In the genomic region with DNA sequence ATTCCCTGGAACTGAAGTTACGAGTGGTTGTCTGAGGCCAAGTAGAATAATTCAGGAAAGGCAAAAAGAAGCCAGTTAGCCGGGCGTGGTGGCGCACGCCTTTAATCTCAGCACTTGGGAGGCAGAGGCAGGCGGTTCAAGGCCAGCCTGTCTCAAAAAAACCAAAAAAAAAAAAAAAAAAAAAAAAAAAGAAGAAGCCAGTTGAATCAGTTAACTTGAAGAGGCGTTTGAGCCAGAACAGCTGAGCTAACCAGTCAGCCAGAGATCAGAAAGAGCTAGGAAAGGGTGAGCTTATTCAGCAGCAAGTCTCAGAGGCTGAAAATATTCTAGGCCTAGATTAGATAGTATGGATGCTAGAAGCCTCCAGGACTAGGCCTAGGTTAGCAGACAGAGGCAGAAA, we compare ENCODE assay signal across 26 mouse cellular contexts. TPM values are rescaled to one million over a fixed set of nuclear protein-coding genes. Genes with fewer than 3 reads are reported as not detected.
"Had no signal": no experiment of that assay in that cellular context is flagged by ENCODE, and none has a peak within 500 bp of the region (broad histone marks: within the 10 kb centered on the region; RNA-seq: fewer than 3 reads in every experiment).

No protein-coding gene starts in this region.

- DNase-seq: gastrocnemius, postnatal 14 days; gastrocnemius, postnatal 36 days; heart, adult 18-20 months; heart, postnatal 14 days; heart, postnatal 36 days; kidney, adult 18-20 months; kidney, adult 8-10 months; kidney, postnatal 10 days; kidney, postnatal 25 days; kidney, postnatal 4 days; left cerebral cortex, postnatal 4 days had no signal

- H3K4me3 ChIP-seq: heart, embryonic 13.5 days; heart, embryonic 15.5 days; hindbrain, embryonic 13.5 days; intestine, embryonic 15.5 days; layer of hippocampus, adult 2 months; left cerebral cortex, adult 2 months; limb, embryonic 13.5 days; limb, embryonic 15.5 days; liver, embryonic 12.5 days had no signal

- H3K27me3 ChIP-seq: heart, embryonic 13.5 days; heart, embryonic 15.5 days; hindbrain, embryonic 13.5 days; intestine, embryonic 15.5 days; limb, embryonic 13.5 days; limb, embryonic 15.5 days; liver, embryonic 12.5 days had no signal

- H3K9ac ChIP-seq: heart, embryonic 13.5 days; heart, embryonic 15.5 days; hindbrain, embryonic 13.5 days; intestine, embryonic 15.5 days; limb, embryonic 13.5 days; limb, embryonic 15.5 days; liver, embryonic 12.5 days; liver, embryonic 14.5 days had no signal

- H3K4me1 ChIP-seq: liver, embryonic 12.5 days had no signal

- H3K27ac ChIP-seq: heart, embryonic 13.5 days; heart, embryonic 15.5 days; hindbrain, embryonic 13.5 days; intestine, embryonic 15.5 days; layer of hippocampus, adult 2 months; left cerebral cortex, adult 2 months; limb, embryonic 13.5 days; limb, embryonic 15.5 days; liver, embryonic 12.5 days; liver, embryonic 14.5 days had no signal

- H3K36me3 ChIP-seq: heart, embryonic 13.5 days; heart, embryonic 15.5 days; intestine, embryonic 15.5 days; liver, embryonic 12.5 days had no signal

- H3K9me3 ChIP-seq: heart, embryonic 13.5 days; heart, embryonic 15.5 days; hindbrain, embryonic 13.5 days; intestine, embryonic 15.5 days; limb, embryonic 13.5 days; limb, embryonic 15.5 days had no signal

- H3K4me2 ChIP-seq: heart, embryonic 11.5 days; heart, embryonic 13.5 days; heart, embryonic 15.5 days; hindbrain, embryonic 13.5 days; intestine, embryonic 15.5 days; limb, embryonic 13.5 days; limb, embryonic 15.5 days; liver, embryonic 12.5 days had no signal

- ATAC-seq: hindbrain, embryonic 16.5 days; inflammation-experienced regulatory T-cells, adult 6 months; intestine, embryonic 15.5 days; intestine, postnatal 0 days; liver, embryonic 12.5 days had no signal

RNA-seq across cellular contexts. Expression of a gene that starts 39.3 kb away (rescaled TPM):
- total RNA-seq: liver, adult 2 months had no signal
- polyA plus RNA-seq: inflammation-experienced regulatory T-cells, adult 6 months had no signal
